Mouse (Mus musculus) T-helper 17 cell (primary cell): ENCODE measurements around the gene Slc6a19.

ENCODE experiments used
- in situ Hi-C, 2 experiments: fragments of 300-600 bp; cut with MboI, MseI; formaldehyde crosslinking; loops; 1 replicate in 1 of 2; 2 replicates in 1 of 2; pipeline ENCODE4 v1.15.1; 2025; ENCODE audit warnings: high pct_unique_total_duplicates in 2 of 2

Gene Slc6a19

GRCm38 (mm10) chr13:73677853-73678252 lies 26.8 kb downstream of the Slc6a19 start, which contains the start of gene Slc6a18:
Slc6a18 (minus strand) TSS chr13:73678023.
- in situ Hi-C loops = no loop called here

DNA sequence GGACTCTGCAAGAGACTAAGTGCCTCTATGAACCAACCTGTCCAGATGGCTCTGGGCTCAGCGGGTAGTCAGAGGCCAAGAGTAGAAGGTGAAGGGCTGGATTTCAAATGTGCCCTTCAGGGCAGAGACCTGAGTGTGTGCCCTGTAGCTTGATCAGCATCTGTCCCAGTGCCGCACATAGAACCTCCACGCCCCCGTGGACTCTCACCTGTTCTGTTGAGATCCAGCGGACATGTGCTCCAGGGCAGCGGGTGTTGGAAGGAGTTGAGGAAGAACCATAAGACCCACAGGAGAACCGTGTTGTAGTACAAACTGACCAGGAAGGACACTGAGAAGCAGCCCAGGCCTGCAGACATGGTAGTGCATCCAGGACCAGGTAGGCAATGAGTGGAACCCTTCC lies 29.5 kb downstream of the Slc6a19 start:
- in situ Hi-C loops = no loop called here

DNA sequence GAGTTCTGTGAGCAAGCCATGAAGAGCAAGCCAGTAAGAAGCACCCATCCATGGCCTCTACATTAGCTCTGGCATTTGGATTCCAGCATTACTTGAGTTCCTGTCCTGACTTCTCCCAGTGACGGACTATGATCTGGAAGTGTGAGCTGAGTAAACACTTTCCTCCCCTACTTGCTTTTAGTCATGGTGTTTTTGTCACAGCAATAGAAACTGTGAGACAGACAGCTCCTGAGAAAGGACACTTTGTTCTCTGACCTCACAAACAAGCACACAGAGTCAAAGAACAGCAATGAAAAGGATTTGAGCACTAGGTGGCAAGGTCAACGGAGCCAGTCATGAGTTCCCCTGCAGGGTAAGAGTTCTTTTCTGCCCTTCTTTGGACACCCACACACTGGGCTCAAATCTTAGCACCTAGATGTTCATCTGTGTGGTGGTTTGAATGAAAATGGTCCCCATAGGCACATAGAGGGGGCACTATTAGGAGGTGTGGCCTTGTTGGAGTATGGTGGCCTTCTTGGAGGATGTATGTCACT lies 44.4 kb downstream of the Slc6a19 start:
- in situ Hi-C loops = no loop called here

GRCm38 (mm10) chr13:73658953-73659352 lies 45.7 kb downstream of the Slc6a19 start:
- in situ Hi-C loops = no loop called here

DNA sequence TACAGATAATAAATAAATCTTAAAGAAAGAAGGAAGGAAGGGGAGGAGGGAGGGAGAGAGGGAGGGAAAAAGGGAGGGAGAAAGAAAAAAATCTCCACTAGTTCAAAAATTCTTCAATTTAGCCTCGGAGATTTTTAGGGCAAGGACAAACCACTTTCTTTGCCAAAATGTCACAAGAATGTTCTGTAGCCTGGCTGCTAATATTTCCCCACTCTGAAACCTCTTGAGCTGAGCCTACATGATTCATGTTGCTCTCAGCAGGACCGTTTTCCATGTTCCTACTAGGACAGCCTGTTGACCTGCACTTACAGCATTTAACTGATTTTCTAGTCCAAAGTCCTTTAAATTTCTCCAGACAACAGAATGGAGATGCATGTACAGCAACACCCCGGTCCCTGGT lies 49.7 kb downstream of the Slc6a19 start:
- in situ Hi-C loops = no loop called here

GRCm38 (mm10) chr13:73653266-73653665 lies 51.4 kb downstream of the Slc6a19 start:
- in situ Hi-C loops = no loop called here

- in situ Hi-C loops = loop anchor here (5.0 kb wide), 3 partner anchors 41 to 181 kb away; no protein-coding TSS in a partner anchor
These were observed 58.1 kb downstream of the Slc6a19 start for GRCm38 (mm10) chr13:73646397-73647087.

- in situ Hi-C loops = no loop called here
These were observed 63.4 kb downstream of the Slc6a19 start for GRCm38 (mm10) chr13:73641296-73641695.

- in situ Hi-C loops = no loop called here
These were observed 66.8 kb downstream of the Slc6a19 start for GRCm38 (mm10) chr13:73637826-73638225.

GRCm38 (mm10) chr13:73631837-73632236 lies 72.8 kb downstream of the Slc6a19 start:
- in situ Hi-C loops = no loop called here
